Mouse (Mus musculus) T-cell, adult 2 months (primary cell): ENCODE results near the gene Zfp976.
"Not testable (repeated sequence)": the region's sequence is repeated elsewhere in the genome, so short reads cannot be mapped to it uniquely, and the experiment has no call there.

Experiments
- DNase-seq: peaks from one replicate; pipeline ENCODE4 v3.0.0; 2022; ENCODE audit warnings: low spot score

Gene Zfp976

DNA sequence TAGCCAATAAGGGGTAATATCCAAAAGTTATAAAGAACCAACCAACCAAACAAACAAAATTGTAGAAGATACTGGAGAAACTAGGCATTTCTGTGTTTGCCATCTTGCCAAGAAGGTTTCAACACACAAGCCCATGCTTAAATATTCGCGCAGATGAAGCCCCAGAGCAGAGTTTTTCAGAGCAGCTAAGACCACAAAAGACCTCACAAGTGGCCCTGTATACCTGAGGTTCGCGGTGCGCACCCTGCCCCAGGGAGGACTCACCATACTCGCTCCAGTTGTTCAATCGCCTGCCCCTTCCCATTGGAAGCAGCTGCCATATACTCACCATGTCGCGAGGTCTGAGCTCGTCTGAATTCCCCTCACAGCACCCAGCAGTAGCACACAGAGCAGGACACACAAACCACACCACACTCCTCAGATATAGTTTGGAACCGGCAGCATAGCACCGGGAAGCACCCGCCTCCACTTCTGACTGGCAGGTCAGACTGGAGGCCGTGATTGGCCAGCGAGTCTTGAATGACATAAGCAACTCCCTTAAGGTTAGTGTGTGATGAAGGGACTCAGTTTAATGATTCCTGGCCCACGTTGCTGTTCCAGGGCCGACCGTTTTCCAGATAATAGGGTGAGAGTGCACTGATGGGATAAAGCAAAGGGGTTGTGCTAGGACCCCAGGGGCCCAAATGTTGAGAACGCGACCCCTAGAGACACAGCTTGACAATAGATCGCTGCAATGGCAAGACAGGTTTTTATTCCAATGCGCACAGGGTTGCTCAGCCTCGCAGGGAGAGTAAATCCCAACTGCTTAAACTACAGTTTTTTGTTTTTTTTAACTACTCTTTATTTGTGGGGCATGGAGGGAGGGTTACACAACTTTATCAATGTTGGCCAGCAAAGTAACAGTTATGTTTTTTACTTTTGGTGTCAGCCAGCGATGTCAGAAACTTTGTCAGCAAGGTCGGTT, at the start of gene Zfp976:
Gene Zfp976, minus strand, starts transcription at position 437 of the 964 bp plus-strand sequence.
- DNase-seq: not testable (repeated sequence)

DNA sequence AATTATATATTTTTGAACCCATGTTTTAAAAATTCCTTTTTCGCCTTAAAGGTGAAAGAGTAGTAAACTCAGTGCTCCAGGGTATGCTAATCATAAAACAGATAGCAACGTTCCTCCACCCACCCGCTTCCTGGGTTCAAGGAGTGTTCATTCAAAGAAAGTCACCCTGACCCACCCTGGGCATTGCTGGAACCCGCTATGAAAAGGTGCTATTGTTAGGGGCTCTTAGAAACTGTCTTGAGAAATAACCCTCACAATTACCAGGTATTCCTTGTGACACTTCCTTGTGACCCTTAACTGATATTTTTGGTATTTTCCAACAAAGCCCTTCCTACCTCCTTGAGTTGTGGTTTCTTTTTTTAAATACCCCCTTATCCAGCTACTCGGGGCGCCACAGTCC, 37.7 kb upstream of the Zfp976 start:
- not testable (repeated sequence) for DNase-seq

DNA sequence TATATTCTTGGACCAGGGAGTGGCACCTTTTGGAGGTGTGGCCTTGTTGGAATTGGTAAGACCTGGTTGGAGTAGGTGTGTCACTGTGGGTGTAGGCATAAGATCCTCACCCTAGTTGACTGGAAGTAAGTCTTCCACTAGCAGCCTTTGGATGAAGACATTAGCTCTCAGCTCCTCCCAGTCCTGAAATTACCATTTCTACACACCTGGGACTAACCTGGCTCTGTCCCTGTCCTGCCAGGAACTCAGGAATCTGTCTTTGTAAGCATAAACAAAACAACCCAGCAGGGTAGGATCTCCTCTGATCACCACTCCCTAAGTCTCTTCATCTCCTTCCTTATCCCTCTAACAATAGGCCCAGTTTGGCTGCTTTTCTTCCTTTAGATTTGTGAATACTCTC, 37.3 kb upstream of the Zfp976 start:
- DNase-seq: not testable (repeated sequence)

DNA sequence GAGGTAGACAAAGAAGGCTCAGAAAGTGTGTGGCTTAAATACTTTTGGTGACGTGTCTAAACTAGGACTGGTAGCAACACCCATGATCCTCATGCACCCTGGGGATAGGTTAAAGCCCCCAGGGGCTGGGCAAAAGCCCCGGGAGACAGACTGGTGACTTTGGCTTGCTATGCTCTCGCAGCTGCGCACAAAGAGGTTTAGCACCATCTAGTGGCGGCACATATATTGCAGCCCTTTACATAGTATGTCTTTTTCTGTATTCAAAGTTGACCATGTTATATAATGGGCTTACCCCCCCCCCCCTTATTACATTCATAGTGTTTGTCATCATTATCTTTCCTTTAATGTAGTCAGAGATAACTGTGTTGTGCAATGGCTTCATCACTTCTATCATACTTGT, 17.8 kb upstream of the Zfp976 start:
- DNase-seq: not testable (repeated sequence)

DNA sequence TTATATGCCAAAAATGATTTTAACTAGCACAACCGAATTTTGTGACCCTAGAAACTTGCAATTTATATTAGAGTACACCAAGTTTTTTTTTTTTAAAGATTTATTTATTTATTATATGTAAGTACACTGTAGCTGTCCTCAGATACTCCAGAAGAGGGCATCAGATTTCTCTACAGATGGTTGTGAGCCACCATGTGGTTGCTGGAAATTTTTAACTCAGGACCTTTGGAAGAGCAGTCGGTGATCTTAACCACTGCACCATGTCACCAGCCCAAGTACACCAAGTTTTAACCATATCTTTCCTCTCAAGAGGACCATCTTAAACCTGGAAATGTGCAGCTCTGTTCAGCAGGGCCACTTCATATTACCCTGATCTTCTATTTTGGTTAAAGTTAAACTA, 12.8 kb upstream of the Zfp976 start:
- DNase-seq: not testable (repeated sequence)

DNA sequence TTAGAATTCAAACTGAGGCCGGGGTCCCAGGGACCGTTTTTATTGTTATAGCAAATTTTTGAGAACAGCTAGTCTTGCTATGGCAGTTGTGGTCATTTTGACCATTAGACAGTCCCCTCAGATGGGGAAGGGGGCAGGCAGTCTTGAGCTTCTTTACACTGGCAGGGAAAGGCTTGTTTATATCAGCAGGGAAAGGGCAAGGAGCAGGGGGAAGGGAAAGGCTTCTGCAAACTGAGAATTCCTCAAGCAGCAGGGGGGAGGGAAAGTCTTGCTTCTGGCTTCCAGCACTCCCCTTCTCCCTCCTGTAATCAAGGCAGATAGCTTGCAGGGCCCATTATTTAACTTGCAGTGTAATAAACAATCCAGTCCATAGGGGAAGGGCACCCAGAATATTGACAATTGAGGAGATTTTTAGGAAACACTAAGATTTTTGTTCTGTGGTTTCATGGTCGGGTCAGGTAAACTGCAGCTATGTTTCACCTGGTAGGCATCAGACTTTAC, 782 bp upstream of the Zfp976 start:
- DNase-seq: not testable (repeated sequence)

DNA sequence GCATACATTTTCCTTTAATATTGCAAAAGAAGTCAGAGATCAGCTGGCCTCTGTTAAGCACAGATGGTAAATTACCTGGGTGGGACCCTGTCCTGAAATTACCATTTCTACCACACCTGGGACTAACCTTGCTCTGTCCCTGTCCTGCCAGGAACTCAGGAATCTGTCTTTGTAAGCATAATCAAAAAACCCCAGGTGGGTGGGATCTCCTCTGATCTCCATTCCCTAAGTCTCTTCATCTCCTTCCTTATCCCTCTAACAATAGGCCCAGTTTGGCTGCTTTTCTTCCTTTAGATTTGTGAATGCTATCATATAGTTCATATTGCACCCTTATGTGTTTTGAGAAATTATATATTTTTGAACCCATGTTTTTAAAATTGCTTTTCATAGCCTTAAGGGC, 11.4 kb downstream of the Zfp976 start:
- DNase-seq: not testable (repeated sequence)

DNA sequence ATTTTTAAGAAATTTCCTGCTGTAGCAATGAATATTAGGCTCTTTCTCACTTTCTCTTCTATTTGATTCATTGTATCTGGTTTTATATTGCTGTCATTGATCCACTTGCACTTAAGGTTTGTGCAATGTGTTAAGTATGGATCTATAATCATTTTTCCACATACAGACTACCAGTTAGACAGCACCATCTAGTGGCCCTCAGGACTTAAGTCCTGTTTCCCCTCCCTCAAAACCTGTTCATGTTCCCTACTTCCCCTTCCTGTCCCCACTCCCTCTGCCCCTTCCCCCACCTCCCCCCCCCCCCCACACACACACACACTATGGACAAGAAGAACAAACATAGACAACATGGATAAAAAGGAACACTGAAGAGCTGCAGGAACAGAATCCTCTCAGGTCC, 46.7 kb downstream of the Zfp976 start:
- DNase-seq: not testable (repeated sequence)

DNA sequence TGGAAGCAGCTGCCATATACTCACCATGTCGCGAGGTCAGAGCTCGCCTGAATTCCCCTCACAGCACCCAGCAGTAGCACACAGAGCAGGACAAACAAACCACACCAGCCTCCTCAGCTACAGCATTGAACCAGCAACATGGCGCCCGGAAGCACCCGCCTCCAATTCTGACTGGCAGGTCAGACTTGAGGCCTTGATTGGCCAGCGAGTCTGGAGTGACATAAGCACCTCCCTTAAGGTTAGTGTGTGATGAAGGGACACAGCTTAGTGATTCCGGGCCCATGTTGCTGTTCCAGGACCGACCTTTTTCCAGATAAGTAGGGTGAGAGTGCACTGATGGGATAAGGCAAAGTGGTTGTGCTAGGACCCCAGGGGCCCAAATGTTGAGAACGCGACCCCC, 50.0 kb downstream of the Zfp976 start, which contains the start of gene Zfp977:
Gene Zfp977, minus strand, starts transcription at position 135 of the 400 bp plus-strand sequence.
- DNase-seq: not testable (repeated sequence)

DNA sequence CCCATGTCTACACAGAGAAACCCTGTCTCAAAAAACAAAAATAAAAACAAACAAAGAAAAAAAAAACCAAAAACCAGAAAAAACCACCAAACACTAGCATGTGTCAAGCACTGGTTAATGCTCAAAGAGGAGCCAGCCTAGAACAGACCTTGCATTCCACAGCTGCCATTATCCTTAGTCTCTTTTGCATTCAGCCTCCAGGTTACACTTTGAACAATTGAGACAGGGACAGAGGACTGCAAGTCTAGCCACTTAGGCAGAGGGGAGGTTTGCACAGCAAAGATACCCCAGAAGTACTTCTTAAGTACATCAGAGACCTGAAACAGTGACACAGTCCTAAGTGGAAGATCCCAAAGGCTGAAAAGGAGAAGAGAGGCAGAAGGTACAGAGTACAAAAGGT, 51.1 kb downstream of the Zfp976 start:
- not testable (repeated sequence) for DNase-seq

DNA sequence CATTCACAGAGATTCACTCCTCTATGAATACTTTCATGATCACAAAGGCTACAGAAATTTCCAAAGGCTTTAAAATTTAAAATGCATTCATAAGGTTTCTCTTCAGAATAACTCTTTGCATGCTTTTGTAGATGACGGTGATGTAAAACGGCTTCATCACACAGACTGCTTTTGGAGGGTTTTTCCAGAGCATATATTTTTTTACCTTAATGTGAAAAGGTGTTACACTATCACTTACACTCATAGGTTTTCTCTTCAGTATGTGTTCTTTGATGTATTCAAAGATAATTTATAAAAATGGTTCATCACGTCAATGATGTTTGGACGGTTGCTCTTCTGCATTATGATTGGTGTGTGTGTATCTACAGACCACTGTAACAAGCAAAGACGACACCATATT, 63.9 kb downstream of the Zfp976 start, which contains the start of gene Gm21028:
Gene Gm21028, minus strand, starts transcription at position 101 of the 400 bp plus-strand sequence.
- DNase-seq: no peak
